Mouse (Mus musculus): ENCODE measurements around the gene Apeh.

The Apeh gene

DNA sequence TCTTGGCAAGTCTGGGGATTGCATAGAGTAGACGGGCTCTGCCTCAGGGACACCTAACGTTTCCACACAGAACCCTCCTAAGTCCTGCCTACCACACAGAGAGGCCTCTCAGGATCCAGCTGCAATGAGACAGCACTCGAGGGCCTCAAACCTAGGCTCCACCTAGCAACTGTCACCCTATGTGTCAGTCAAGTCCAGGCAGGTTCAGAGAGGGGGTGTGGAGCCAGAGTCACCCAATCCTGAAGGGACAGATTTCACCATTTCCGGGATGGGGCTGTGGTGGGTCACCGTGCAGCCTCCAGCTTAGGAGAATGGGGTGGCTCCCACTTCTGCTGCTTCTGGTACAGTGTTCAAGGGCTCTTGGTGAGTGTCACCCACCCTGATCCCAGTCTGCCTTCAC, 14.2 kb downstream of the Apeh start, which contains the start of gene Mst1:
TSS of gene Mst1 (plus strand) at position 269 of the 400 bp plus-strand sequence.
- no peak for DNase-seq (ENCODE audit: low spot score in 2 of 2)

DNA sequence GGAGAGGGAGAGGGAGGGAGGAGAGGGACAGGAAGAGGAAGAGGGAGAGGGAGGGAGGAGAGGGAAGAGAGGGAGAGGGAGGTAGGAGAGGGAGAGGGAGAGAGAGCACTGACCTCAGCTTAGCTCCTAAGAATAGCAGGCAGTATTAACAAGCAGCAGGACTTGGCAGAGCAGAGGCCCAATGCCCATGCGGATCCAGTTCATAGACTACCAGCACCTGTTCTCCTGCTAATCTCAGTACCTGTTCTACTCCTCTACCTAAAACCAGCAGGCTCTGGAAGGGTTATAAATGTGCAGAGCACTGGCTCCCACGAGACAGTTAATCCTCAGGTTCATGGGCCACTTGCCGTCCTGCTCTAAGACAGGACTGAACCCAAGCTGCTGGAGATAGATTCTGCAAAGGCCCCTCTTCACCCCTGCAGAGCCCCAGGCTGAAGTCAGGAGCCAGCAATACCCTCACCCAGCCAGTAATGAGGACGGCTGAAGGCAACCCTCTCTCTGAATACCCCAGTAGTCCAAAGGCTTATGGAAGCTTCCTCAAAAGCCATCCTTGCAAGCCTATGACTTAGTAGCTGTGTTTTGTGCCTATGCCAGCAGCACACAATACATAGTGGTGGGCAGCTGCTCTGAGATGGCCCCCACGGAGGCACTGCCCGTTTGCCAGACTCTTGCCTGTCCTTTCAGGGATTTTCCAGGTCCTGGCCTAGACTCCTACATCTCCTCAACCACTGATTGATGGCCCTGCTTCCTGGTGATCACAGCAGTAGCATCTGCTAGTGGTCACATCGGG, 21.1 kb downstream of the Apeh start:
- DNase-seq (ENCODE audit: low spot score in 2 of 2), result no peak

DNA sequence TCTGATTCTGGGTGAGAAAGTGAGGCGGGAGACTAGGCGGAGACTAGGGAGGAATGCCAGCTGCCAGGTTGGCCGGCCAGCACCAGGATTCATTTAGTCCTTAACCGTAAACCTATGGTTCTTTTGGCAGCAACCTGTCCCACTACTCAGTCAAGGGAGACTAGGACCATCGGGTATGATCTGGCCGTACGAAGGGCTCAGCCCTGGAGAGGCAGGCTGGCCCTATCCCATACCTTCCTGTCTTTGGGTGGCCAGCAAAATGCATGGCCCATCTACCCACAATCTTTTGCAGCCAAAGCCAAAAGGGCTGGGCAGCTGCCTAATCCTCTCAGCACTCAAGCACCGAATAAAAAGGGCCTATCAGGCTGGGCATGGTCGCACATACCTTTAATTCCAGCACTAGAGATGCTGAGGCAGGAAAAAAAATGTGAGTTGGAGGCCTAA, 21.9 kb downstream of the Apeh start:
- DNase-seq (ENCODE audit: low spot score in 2 of 2), result no peak

DNA sequence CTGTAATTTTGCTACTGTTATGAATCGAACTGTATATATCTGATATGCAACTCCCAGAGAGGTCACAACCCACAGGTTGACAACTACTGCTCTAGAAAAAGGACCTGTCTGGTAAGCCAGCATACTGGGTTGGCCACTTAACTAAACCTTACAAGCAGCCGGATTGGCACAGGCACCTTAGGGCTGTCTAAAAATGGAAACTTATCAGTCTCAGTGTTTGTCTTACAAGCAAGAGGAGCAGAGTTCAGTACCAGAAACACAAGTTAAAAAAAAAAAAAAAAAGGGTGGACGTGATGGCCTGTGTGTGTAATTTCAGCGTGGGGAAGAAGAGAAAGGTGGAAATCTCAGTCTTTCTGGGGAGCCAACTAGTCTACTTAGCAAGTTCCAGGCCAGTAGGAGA, 22.6 kb downstream of the Apeh start:
- no peak for DNase-seq (ENCODE audit: low spot score in 2 of 2)

DNA sequence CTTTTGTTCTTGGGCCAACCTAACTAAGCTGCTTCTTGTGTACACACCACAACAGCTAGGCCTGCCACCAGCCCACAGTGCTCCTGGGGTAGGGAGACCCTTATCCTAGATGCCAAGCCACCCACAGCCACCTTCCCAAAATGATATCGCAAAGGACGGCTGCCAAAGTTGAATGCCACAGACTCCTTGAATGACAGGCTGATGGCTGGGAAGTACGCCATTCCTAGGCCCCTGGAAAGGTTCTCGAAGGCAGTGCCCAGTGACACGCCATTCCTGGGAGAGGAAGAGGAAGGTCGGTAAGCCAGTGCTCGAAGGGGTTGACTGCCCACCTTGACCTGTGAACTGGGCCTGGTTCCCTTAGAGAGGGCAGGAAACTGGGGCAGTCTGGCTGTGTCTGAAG, 24.9 kb downstream of the Apeh start:
- DNase-seq (ENCODE audit: low spot score in 2 of 2), result no peak

DNA sequence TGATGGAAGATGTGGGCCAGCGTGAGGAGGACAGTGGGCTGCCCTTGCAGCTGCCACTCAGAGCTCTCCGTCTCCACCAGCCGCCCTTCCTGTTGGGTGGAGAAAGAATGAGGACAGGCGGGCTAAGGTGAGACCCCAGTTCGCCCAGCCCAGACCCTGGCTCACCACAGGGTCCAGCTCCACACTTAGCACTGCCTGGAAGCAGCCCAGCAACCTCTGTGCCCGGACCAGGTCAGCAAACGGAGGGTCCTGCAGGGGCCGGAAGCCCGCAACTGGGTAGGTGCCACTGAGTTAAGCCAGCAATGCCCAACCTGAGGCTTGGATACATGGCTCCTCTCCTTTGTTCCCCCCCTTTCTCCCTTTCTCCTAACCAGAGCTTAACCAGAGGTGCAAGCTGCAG, 25.4 kb downstream of the Apeh start:
- no peak for DNase-seq (ENCODE audit: low spot score in 2 of 2)

DNA sequence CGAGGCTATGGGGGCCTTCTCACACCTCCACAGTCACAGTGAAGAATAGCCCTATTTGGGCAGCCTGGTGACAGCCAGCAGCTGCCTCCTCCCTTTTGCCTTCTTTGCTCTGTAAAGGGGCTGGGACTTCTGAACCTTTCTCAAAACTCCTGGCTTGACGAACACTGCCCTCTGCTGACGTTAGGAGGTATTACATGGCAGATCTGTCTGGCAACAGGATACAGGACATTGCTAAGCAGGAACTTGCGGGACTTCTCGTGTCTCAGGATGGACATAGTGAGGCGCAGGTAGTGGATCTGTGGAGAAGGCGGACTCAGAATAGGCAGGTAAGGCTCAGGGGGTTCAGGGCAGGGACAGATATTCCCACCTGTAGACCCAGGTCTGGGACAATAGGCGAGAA, 26.5 kb downstream of the Apeh start:
- DNase-seq (ENCODE audit: low spot score in 2 of 2), result peak; percentile 63 to 83

DNA sequence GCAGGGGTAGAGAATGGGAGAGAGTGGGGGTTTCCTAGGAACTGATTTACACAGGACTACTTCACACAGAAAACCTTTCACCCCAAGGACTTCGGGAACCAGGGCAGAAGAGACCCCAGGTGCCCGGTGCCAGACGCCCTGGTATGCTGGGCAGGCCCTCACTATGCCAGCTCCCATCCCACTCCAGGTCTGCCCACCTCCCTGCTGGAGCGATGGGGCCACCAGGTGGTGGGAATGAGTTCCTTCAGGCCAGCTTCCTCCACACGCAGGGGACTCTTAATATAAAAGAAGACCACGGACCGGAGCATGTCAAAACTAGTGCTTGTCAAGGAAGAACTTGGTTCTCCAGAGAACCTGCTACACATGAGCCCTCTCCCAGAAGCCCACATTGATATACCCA, 27.2 kb downstream of the Apeh start:
- DNase-seq (ENCODE audit: low spot score in 2 of 2), result no peak

DNA sequence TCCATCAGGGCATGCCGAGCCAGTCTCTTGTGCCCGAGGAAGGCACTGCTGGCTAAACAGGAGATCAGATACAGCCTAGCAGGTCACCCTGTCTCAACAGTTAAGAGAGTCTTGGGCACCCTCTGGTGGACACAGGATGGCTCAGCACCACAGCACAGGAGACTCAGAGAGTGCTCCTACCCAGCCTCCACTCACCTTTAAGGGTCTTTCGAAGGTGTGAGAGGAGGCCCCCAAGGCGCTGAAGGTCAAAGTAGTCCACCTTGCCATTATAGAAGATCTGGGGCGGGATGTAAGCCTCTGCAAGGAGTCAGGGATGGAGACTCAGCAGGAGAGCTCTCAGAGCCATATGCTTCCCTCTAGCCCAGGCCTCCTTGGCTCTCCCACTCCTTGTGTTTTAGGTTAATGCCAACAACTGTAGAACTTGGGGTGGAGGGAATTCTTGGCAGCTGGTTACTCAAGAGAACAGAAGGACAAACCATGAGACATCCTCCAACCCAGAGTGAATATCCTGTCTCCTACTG, 28.9 kb downstream of the Apeh start:
- DNase-seq (ENCODE audit: low spot score in 2 of 2), result peak in 1 of 2 experiments; percentile 55

DNA sequence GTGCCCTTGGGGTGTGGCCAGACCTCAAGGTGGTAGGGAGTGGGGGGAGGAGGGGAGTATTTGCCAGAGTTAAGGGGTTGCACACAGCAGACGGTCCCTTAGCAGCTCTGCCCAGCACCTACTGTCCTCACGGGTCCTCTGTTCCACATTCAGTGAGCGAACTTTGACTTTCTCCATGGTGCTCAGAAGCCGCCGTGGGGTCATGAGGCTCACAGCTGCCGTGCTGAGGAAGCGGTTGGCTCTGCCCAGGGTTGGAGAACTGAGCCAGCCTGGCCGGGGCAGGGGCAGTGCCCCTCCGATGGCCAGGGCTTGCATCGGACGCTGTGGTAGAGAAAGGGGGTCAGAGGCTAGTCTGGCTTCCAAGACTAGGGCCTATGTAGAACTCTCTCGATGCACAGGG, 31.0 kb downstream of the Apeh start:
- no peak for DNase-seq (ENCODE audit: low spot score in 2 of 2)

DNA sequence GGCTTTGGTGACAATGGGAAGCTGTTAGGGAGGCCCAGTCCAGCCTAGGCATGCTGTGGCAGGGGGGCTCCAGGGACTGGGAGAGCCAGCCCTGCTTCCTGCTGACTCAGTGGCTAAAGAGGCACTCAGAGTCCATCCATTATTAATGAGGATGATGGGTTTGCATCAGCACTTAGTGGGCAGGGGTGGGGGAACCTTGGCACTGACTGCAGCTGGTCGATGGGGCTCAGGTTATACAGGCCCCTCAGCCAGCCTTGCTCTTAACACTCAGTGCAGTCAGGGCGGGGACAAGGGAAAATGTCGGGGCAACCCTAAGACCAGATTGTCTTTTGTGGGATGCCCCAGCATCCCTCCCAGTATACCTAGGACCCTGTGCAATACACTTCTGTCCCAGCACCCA, 32.3 kb downstream of the Apeh start:
- DNase-seq (ENCODE audit: low spot score in 2 of 2), result no peak

DNA sequence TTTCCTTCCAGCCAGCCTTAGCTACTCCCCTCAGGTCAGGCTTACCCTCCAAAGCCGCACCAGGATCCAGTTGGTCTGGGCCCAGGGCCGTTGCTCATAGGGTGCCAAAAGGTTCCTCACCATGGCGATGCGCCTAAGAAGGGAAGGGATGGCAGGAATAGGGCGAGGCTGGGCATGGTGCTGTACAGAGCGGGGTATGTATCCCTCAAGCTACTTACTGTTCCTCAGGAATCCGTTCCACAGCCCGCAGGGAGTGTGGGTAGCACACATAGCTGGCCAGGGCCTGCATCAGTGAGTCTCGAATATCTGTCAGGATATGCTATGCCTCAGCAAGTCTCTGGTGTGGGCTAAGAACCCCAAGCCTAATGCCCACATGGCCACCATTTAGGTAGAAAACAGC, 36.1 kb downstream of the Apeh start:
- no peak for DNase-seq (ENCODE audit: low spot score in 2 of 2)

DNA sequence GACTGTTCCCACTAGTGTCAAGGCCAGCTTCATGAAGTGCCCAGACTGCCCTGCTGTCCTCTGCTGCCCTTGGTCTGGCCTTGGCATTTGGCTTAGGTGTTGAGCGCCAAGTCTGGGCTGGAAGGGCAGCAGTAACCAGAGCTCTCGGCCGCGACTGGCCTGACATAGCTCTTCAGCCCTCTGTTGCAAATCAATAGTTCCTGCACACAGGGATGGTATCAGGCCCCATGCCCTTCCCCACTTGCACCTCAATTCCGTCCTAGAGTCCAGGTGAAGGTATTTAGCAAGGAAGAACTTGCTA, 37.2 kb downstream of the Apeh start:
- no peak for DNase-seq (ENCODE audit: low spot score in 2 of 2)

DNA sequence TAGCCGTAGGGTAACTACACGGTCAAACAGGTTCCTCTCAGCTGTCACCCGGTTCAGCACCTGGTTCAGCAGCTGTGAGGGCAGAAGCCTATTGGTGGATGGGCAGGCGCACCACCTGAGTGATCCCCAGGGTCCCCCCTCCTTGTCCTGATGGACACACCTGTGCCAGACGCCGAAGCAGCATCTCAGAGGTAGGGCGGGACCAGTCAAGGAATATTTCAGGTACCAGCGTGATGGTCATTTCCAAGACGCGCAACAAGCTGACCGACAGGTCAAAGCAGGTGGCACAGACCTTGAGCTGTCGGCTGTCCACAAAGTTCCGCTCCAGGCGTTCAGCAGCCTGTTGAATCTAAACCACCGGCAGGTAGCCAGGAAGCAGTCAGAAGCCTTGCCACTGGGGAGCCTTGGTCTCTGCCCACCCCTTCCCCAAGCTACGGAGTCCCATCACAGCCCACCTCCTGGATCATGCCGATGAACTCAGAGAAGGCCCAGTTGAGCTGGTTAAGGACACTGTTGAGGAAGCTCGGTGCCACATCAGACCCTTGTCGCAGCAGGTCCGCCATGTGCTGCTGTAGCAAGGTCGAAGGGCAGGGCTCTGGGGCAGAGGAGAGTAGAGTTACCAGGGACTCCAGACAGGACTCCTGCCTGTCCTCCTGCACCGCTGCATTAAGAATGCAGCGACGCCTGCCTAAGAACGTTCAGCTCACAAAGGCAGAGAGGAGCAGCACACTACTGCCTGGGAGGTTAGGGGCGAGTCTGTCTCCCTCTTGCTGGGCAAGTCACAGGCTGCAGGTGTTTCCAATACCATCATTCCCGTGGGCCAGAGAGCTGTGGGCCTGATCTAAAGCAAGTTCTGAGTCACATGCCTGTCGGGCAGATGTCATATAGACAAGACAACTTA, 37.8 kb downstream of the Apeh start:
- DNase-seq (ENCODE audit: low spot score in 2 of 2), result no peak

DNA sequence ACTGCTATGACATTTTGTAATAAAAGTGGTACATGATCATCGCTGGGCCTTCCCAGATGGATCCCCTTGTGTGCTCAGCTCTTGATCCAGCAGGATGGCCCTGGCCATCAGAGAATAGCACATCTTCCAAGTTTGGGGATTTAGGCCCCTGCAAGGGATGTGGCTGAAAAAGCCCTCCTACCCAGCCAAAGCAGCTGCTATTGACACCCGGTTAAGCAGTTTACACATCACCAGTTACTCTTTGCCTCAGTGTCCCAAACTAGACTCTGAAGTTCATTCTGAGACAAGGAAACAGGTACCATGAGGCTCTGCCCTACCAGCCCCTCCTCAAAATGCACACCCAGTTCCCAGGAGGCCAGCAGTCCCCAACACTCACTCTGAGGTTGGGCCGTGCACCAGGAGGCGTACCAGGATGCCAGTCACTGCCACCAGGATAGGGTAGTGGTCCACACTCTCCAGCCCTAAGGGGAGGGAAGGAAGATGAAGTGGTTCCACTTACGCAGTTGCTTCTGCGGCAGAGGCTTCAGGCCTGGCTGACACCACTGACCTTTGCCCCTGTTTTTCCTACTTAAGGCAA, 38.7 kb downstream of the Apeh start:
- DNase-seq (ENCODE audit: low spot score in 2 of 2), result no peak

DNA sequence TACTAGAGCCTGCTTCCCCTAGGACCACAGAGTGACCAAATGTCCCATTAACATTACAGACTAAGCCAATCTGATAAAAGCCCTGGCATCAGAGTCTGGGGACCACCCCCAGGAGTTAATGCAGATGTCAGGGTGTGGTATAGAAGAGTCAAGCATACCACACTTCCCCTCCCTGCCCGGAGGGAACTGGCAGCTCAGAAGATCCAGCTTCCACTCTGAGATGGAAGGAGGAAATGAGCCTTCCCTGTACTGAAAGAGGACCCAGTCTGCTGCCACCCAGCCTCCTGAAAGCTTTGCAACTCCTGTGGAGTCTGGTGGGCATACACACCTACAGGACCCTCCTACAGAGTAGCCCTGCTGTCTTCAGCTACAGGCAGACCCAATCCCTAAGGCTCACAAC, 39.3 kb downstream of the Apeh start:
- no peak for DNase-seq (ENCODE audit: low spot score in 2 of 2)

DNA sequence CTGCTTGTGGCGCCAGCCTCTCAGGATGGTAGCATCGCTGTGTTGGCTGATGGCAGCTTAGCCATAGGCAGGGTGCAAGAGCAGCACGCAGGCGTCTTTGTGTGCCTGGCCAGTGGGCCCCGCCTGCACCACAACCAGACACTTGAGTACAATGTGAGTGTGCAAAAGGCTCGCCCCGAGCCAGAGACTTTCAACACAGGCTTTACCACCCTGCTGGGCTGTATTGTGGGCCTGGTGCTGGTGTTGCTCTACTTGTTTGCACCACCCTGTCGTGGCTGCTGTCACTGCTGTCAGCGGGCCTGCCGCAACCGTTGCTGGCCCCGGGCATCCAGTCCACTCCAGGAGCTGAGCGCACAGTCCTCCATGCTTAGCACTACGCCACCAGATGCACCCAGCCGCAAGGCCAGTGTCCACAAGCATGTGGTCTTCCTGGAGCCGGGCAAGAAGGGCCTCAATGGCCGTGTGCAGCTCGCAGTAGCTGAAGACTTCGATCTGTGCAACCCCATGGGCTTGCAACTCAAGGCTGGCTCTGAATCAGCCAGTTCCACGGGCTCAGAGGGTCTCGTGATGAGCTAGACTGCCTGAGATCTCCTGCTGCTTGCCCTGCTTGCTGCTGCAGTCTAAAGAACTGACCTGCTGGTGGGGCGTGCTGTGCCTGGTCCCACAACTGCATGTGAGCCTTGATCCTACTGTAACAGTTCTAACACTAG, 39.9 kb downstream of the Apeh start:
- no peak for DNase-seq (ENCODE audit: low spot score in 2 of 2)

DNA sequence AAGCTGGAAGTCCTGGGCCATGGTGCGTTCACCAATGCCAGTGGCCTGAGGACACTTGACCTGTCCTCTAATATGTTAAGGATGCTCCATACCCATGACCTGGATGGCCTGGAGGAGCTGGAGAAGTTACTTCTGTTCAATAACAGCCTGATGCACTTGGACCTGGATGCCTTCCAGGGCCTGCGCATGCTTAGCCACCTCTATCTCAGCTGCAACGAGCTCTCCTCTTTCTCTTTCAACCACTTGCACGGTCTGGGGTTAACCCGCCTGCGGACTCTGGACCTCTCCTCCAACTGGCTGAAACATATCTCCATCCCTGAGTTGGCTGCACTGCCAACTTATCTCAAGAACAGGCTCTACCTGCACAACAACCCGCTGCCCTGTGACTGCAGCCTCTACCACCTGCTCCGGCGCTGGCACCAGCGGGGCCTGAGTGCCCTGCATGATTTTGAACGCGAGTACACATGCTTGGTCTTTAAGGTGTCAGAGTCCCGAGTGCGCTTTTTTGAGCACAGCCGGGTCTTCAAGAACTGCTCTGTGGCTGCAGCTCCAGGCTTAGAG, 40.7 kb downstream of the Apeh start:
- no peak for DNase-seq (ENCODE audit: low spot score in 2 of 2)

DNA sequence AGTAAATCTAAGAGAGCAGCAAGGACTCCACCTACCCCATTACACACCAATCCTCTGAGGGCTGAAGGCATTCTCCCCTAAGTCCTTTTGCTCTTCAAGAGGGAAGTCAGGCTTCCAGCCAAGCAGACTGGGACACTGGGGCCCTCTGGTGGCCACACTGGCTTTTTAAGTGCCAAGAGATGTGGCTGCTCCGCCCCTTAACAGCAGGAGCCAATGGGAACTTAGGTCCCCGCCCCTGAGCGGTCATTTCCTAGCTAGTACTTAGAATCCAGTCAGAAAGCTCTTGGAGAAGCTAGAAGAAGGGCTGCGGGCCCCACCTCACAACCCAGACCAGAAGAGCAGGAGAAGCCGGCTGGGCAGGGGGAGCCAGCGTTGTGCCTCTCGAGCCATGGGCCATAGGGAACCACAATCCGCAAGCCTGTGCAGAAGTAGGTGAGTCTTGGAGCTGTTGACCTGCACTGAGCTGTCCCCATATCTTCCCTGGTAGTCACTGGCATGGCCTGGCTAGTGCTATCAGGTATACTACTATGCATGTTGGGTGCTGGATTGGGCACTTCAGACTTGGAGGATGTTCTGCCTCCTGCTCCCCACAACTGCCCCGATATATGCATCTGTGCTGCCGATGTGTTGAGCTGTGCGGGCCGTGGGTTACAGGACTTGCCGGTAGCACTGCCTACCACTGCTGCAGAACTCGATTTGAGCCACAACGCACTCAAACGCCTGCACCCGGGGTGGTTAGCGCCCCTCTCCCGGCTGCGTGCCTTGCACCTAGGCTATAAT, 41.3 kb downstream of the Apeh start, which contains the start of gene Amigo3:
TSS of gene Amigo3 (plus strand) at position 275 of the 780 bp plus-strand sequence.
- peak; percentile 97 to 99 for DNase-seq (ENCODE audit: low spot score in 2 of 2)

DNA sequence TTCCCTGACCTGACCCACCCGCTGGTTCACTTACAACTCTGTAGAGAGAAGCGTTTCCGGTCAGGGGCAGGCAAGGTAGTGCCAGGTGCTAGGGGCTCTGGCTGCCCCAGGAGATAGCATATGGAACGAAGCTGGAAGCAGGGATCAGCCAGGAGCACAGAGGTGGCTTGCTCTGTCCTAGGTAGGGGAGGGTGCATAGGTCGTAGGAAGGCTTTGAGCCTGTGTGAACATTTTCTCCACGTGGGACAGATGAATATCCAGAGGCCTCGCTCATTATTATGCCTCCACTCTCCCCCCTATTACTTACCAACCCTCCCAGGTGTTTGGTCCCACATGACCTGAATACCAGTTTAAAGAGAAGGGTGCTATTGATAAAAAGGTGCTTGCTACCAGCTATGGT, 42.0 kb downstream of the Apeh start:
- DNase-seq (ENCODE audit: low spot score in 2 of 2), result no peak

DNA sequence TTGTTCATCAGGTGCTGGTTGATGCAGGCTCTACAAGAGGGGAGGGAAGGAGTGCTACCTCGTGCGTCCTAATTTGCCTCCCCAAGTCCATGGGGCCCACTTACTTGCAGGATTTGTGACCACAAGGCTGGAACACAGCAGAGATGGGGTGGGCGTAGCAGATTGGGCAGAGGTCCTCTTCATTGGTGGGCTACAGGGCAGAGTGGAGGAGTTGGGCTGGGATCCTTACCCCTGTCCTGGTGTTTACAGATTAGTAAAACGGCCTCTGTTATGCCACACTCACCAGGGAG, 42.5 kb downstream of the Apeh start:
- no peak for DNase-seq (ENCODE audit: low spot score in 2 of 2)
